In genomic region chr11:69121741-69122335, GRCm38 (mm10) we compare ENCODE assay signal across 1 mouse cellular context.
TF ChIP-seq lines count a peak whose summit lies in the region.

No protein-coding gene starts in this region.

TF ChIP-seq in CH12.LX, 34 proteins besides CTCF, POLR2A, EP300 and RAD21 (continued from another document):
- no peak for TF ChIP-seq GABPA (IDR thresholded peaks at IDR 0.05; ENCODE audit: insufficient replicate concordance, low read depth, low read length)
- TF ChIP-seq MAZ (IDR thresholded peaks at IDR 0.05; ENCODE audit: low read depth, low read length) = 0 out of 2 replicates have a peak, but pooled peaks have one; percentile 55
- no peak for TF ChIP-seq ZC3H11A (IDR thresholded peaks at IDR 0.05; ENCODE audit: low read depth, low read length)
- no peak; the same call in 1 of the 2 replicates for TF ChIP-seq IRF4 (IDR thresholded peaks at IDR 0.05; ENCODE audit: low read depth, low read length)
- peak; percentile 64; the same call in 1 of the 2 replicates for TF ChIP-seq CHD2 (IDR thresholded peaks at IDR 0.05; ENCODE audit: low read length)
- TF ChIP-seq SMC3 (IDR thresholded peaks at IDR 0.05; ENCODE audit: low read depth, low read length) = no peak
- no peak for TF ChIP-seq JUND (conservative IDR thresholded peaks at IDR 0.05; ENCODE audit: low read depth, low read length)
